Mouse (Mus musculus) embryonic fibroblast, embryonic 13.5 days (primary cell): ENCODE measurements at regions not wholly inside any gene's neighbourhood (a gene's known extent, or its start where the extent isn't known, plus 50 kb on each side); places are given as distances from the start of the nearest gene placed in this dataset.

Source experiments
- CTCF ChIP-seq: IDR thresholded peaks from 2 replicates; pipeline ENCODE4 v1.5.1; 2011; ENCODE audit warnings: mild to moderate bottlenecking, control low read depth, low read length, moderate library complexity, borderline replicate concordance; ENCODE audit not compliant: insufficient read depth
- POLR2A ChIP-seq: IDR thresholded peaks from 2 replicates; pipeline ENCODE4 v1.6.1; 2011; ENCODE audit warnings: low read depth, mild to moderate bottlenecking, control low read depth, low read length, moderate library complexity

GRCm38 (mm10) chrX:57708501-57708900, 204.9 kb upstream of the Gpr101 start:
- TF ChIP-seq POLR2A = no peak
- TF ChIP-seq CTCF = no peak
